Mouse (Mus musculus) forebrain, embryonic 14.5 days (tissue): ENCODE results near the gene Tbl2. TPM values are rescaled to one million over a fixed set of nuclear protein-coding genes. Genes with fewer than 3 reads are reported as not detected.
A peak's percentile ranks its signal among the peaks of the same experiment; 100 is the strongest.

Source experiments
- ATAC-seq: fragments of 200-750 bp; cut with Nextera tagmentation; 2 replicates; pipeline ENCODE4 v1.8.0; 2017; ENCODE audit warnings: mild to moderate bottlenecking, moderate library complexity
- DNase-seq: peaks from one replicate; pipeline ENCODE4 v3.0.0-alpha.2; 2015; ENCODE audit warnings: low spot score
- H3K27ac ChIP-seq: fragments of 300-500 bp; sonication (generic); 2 replicates; pipeline ENCODE4 v1.5.1; 2014; ENCODE audit warnings: low read depth, mild to moderate bottlenecking, control low read depth, low read length, moderate library complexity
- H3K27me3 ChIP-seq: fragments of 300-500 bp; sonication (generic); replicated peaks from 2 replicates; pipeline ENCODE4 v1.6.1; 2014; ENCODE audit warnings: low read length, control low read depth, mixed read lengths; ENCODE audit not compliant: control insufficient read depth, insufficient read depth
- H3K36me3 ChIP-seq: fragments of 300-500 bp; sonication (generic); 2 replicates; pipeline ENCODE4 v1.6.1; 2014; ENCODE audit warnings: low read length, control low read depth; ENCODE audit not compliant: control insufficient read depth, insufficient read depth
- H3K4me1 ChIP-seq: fragments of 300-500 bp; sonication (generic); 2 replicates; pipeline ENCODE4 v1.6.1; 2014; ENCODE audit warnings: antibody characterized with exemption, low read length, control low read depth; ENCODE audit not compliant: control insufficient read depth, insufficient read depth
- H3K4me2 ChIP-seq: fragments of 300-500 bp; sonication (generic); 2 replicates; pipeline ENCODE4 v1.6.1; 2014; ENCODE audit warnings: mild to moderate bottlenecking, control low read depth, low read length
- H3K4me3 ChIP-seq: fragments of 300-500 bp; sonication (generic); 2 replicates; pipeline ENCODE4 v1.5.1; 2014; ENCODE audit warnings: low read depth, low read length, control low read depth
- H3K9ac ChIP-seq: fragments of 300-500 bp; sonication (generic); 2 replicates; pipeline ENCODE4 v1.6.1; 2014; ENCODE audit warnings: mild to moderate bottlenecking, low read length, control low read depth, moderate library complexity
- H3K9me3 ChIP-seq: fragments of 300-500 bp; sonication (generic); replicated peaks from 2 replicates; pipeline ENCODE4 v1.6.1; 2016; ENCODE audit warnings: low read length, control low read depth, mixed read lengths; ENCODE audit not compliant: control insufficient read depth
- WGBS: fragments of 180-500 bp; shearing (Covaris S2); extraction: QIAGEN DNeasy Blood & Tissue Kit; methylation state at CpG from one replicate; pipeline ENCODE4 v1.1.7; 2014; 5-methylcytosine and 5-hydroxymethylcytosine counted together
- polyA plus RNA-seq: library from polyadenylated mRNA; unstranded; fragments of >200 nt; fragmentation: Nextera tagmentation; extraction: Ambion mirVana; gene quantifications from 2 replicates; pipeline ENCODE4 v1.2.1, GENCODE M21; 2014

Tbl2 gene
- polyA plus RNA-seq, 1 experiment from 2014 or later = 16.3 TPM

GRCm38 (mm10) chr5:135139881-135140280, 9.6 kb upstream of the Tbl2 start:
- H3K27ac ChIP-seq = no peak overlapping the region
- no peaks in the 10 kb centered on the region for H3K4me1 ChIP-seq
- DNase-seq (no peak), ATAC-seq (no peak)
- no peak overlapping the region for H3K9ac ChIP-seq
- 67% methylated on average over 2 of the region's 2 CpGs for WGBS
- H3K4me3 ChIP-seq = no peak overlapping the region
- H3K36me3 ChIP-seq = no peaks in the 10 kb centered on the region
- H3K27me3 ChIP-seq = no peaks in the 10 kb centered on the region
- no peak overlapping the region for H3K4me2 ChIP-seq
- H3K9me3 ChIP-seq = no peaks in the 10 kb centered on the region

- H3K4me1 ChIP-seq = no peaks in the 10 kb centered on the region
- H3K27me3 ChIP-seq = no peaks in the 10 kb centered on the region
- no peak overlapping the region for H3K27ac ChIP-seq
- H3K4me2 ChIP-seq = no peak overlapping the region
- WGBS = 70% methylated on average over 4 of the region's 4 CpGs
- H3K9me3 ChIP-seq = no peaks in the 10 kb centered on the region
- H3K36me3 ChIP-seq = no peaks in the 10 kb centered on the region
- no peak overlapping the region for H3K4me3 ChIP-seq
- H3K9ac ChIP-seq = no peak overlapping the region
- no peak for DNase-seq
- no peak for ATAC-seq
Observed at GRCm38 (mm10) chr5:135144469-135144868, 5.0 kb upstream of the Tbl2 start.

- H3K27me3 ChIP-seq = no peaks in the 10 kb centered on the region
- 91% methylated on average over 3 of the region's 3 CpGs for WGBS
- no peak overlapping the region for H3K27ac ChIP-seq
- ATAC-seq (no peak), DNase-seq (no peak)
- no peak overlapping the region for H3K9ac ChIP-seq
- H3K36me3 ChIP-seq = no peaks in the 10 kb centered on the region
- H3K4me1 ChIP-seq = 0 out of 2 replicates have a peak, but pooled peaks cover 2% of the 10 kb centered on the region
- H3K4me2 ChIP-seq = no peak overlapping the region
- H3K4me3 ChIP-seq = no peak overlapping the region
- no peaks in the 10 kb centered on the region for H3K9me3 ChIP-seq
Observed at GRCm38 (mm10) chr5:135145532-135145931, 3.9 kb upstream of the Tbl2 start.

- Histone ChIP-seq H3K9ac (no peak overlapping the region), H3K27ac (no peak overlapping the region), H3K4me1 (0 out of 2 replicates have a peak, but pooled peaks cover 2% of the 10 kb centered on the region), H3K4me2 (no peak overlapping the region), H3K4me3 (no peak overlapping the region), H3K27me3 (no peaks in the 10 kb centered on the region), H3K9me3 (no peaks in the 10 kb centered on the region), H3K36me3 (no peaks in the 10 kb centered on the region)
- ATAC-seq = no peak
- DNase-seq = no peak
Observed at GRCm38 (mm10) chr5:135145955-135146354, 3.5 kb upstream of the Tbl2 start.

- no peak for DNase-seq
- Histone ChIP-seq H3K4me2 (peak overlapping the region; percentile 80), H3K4me3 (peak overlapping the region; percentile 74), H3K4me1 (0 out of 2 replicates have a peak, but pooled peaks cover 2% of the 10 kb centered on the region), H3K9ac (peak overlapping the region; percentile 79), H3K27me3 (no peaks in the 10 kb centered on the region), H3K27ac (peak overlapping the region; percentile 84; the same call in 1 of the 2 replicates), H3K9me3 (no peaks in the 10 kb centered on the region), H3K36me3 (peaks cover 10% of the 10 kb centered on the region)
- ATAC-seq = no peak
- WGBS = under 1% methylated on average over 13 of the region's 13 CpGs
Observed at GRCm38 (mm10) chr5:135148715-135149052, 773 bp upstream of the Tbl2 start.

- Histone ChIP-seq H3K27me3 (no peaks in the 10 kb centered on the region), H3K4me3 (peak overlapping the region; percentile 74), H3K9me3 (no peaks in the 10 kb centered on the region), H3K36me3 (peaks cover 20% of the 10 kb centered on the region), H3K9ac (peak overlapping the region; percentile 79), H3K4me1 (0 out of 2 replicates have a peak, but pooled peaks cover 2% of the 10 kb centered on the region), H3K4me2 (peak overlapping the region; percentile 80), H3K27ac (peak overlapping the region; percentile 58; the same call in 1 of the 2 replicates)
- ATAC-seq (no peak), DNase-seq (no peak)
- WGBS = under 1% methylated on average over 23 of the region's 23 CpGs
Observed at GRCm38 (mm10) chr5:135149820-135150178, 342 bp downstream of the Tbl2 start.

- Histone ChIP-seq H3K27ac (no peak overlapping the region), H3K4me2 (no peak overlapping the region), H3K4me3 (no peak overlapping the region), H3K36me3 (peaks cover 82% of the 10 kb centered on the region), H3K9me3 (no peaks in the 10 kb centered on the region), H3K27me3 (no peaks in the 10 kb centered on the region), H3K4me1 (no peaks in the 10 kb centered on the region), H3K9ac (no peak overlapping the region)
- ATAC-seq = no peak
- WGBS = 95% methylated on average over 4 of the region's 4 CpGs
- no peak for DNase-seq
Observed at GRCm38 (mm10) chr5:135156496-135156895, 7.0 kb downstream of the Tbl2 start.

- Histone ChIP-seq H3K27me3 (no peaks in the 10 kb centered on the region), H3K4me1 (no peaks in the 10 kb centered on the region), H3K4me3 (no peak overlapping the region), H3K27ac (no peak overlapping the region), H3K36me3 (peaks cover 64% of the 10 kb centered on the region), H3K9ac (no peak overlapping the region), H3K9me3 (no peaks in the 10 kb centered on the region), H3K4me2 (no peak overlapping the region)
- 92% methylated on average over 4 of the region's 4 CpGs for WGBS
- DNase-seq = no peak
- no peak for ATAC-seq
Observed at GRCm38 (mm10) chr5:135161221-135161620, 11.8 kb downstream of the Tbl2 start.

- H3K4me1 ChIP-seq = no peaks in the 10 kb centered on the region
- no peaks in the 10 kb centered on the region for H3K27me3 ChIP-seq
- DNase-seq (no peak), ATAC-seq (no peak)
- H3K27ac ChIP-seq = no peak overlapping the region
- H3K4me3 ChIP-seq = no peak overlapping the region
- 89% methylated on average over 7 of the region's 7 CpGs for WGBS
- peaks cover 59% of the 10 kb centered on the region for H3K36me3 ChIP-seq
- H3K4me2 ChIP-seq = no peak overlapping the region
- H3K9ac ChIP-seq = no peak overlapping the region
- no peaks in the 10 kb centered on the region for H3K9me3 ChIP-seq
Observed at GRCm38 (mm10) chr5:135161650-135162049, 12.2 kb downstream of the Tbl2 start.
